Mouse (Mus musculus): ENCODE measurements around the gene Sec31a. TPM values are rescaled to one million over a fixed set of nuclear protein-coding genes. Genes with fewer than 3 reads are reported as not detected.

The Sec31a gene
- total and polyA plus RNA-seq, 3 experiments = 69.5 to 173 (median 132) TPM

- Histone ChIP-seq H3K9me3 (replicated peaks) (no peaks in the 10 kb centered on the region), H3K4me3 (ENCODE audit: low read depth, low read length) (no peak overlapping the region), H3K36me3 (replicated peaks) (peaks cover 97% of the 10 kb centered on the region), H3K27me3 (ENCODE audit: insufficient read depth, low read length) (no peaks in the 10 kb centered on the region), H3K4me1 (ENCODE audit: insufficient read depth, low read depth, low read length) (no peaks in the 10 kb centered on the region)
- TF ChIP-seq GATA1 (IDR thresholded peaks at IDR 0.05; ENCODE audit: borderline replicate concordance, low read length) (no peak), GATA2 (IDR thresholded peaks at IDR 0.05; ENCODE audit: borderline replicate concordance, low read depth, low read length) (no peak), CTCF (IDR thresholded peaks at IDR 0.05; ENCODE audit: low read depth, low read length) (no peak), POLR2AphosphoS5 (IDR thresholded peaks at IDR 0.05; ENCODE audit: insufficient replicate concordance, low read depth, low read length) (no peak), TAL1 (conservative IDR thresholded peaks at IDR 0.05; ENCODE audit: low read depth, low read length) (no peak)
- no peak for DNase-seq (ENCODE audit: low spot score)
- no peak for ATAC-seq (ENCODE audit: extremely low read depth, insufficient number of reproducible peaks, low FRiP score, poor library complexity, severe bottlenecking)
Measured at GRCm38 (mm10) chr5:100393681-100394080, 22.4 kb downstream of the Sec31a start.

- Histone ChIP-seq H3K9me3 (replicated peaks) (no peaks in the 10 kb centered on the region), H3K4me3 (ENCODE audit: low read depth, low read length) (no peak overlapping the region), H3K4me1 (ENCODE audit: insufficient read depth, low read depth, low read length) (no peaks in the 10 kb centered on the region), H3K36me3 (replicated peaks) (peaks cover 94% of the 10 kb centered on the region), H3K27me3 (ENCODE audit: insufficient read depth, low read length) (no peaks in the 10 kb centered on the region)
- ATAC-seq (ENCODE audit: extremely low read depth, insufficient number of reproducible peaks, low FRiP score, poor library complexity, severe bottlenecking) (no peak), DNase-seq (ENCODE audit: low spot score) (no peak)
- TF ChIP-seq TAL1 (conservative IDR thresholded peaks at IDR 0.05; ENCODE audit: low read depth, low read length) (no peak), GATA2 (IDR thresholded peaks at IDR 0.05; ENCODE audit: borderline replicate concordance, low read depth, low read length) (no peak), CTCF (IDR thresholded peaks at IDR 0.05; ENCODE audit: low read depth, low read length) (no peak), POLR2AphosphoS5 (IDR thresholded peaks at IDR 0.05; ENCODE audit: insufficient replicate concordance, low read depth, low read length) (no peak), GATA1 (IDR thresholded peaks at IDR 0.05; ENCODE audit: borderline replicate concordance, low read length) (no peak)
Measured at GRCm38 (mm10) chr5:100392436-100392955, 23.5 kb downstream of the Sec31a start.

- H3K9me3 ChIP-seq (replicated peaks) = no peaks in the 10 kb centered on the region
- no peaks in the 10 kb centered on the region for H3K27me3 ChIP-seq (ENCODE audit: insufficient read depth, low read length)
- H3K4me1 ChIP-seq (ENCODE audit: insufficient read depth, low read depth, low read length) = no peaks in the 10 kb centered on the region
- no peak overlapping the region for H3K4me3 ChIP-seq (ENCODE audit: low read depth, low read length)
- no peak for DNase-seq (ENCODE audit: low spot score)
- TF ChIP-seq POLR2AphosphoS5 (IDR thresholded peaks at IDR 0.05; ENCODE audit: insufficient replicate concordance, low read depth, low read length) (no peak), CTCF (IDR thresholded peaks at IDR 0.05; ENCODE audit: low read depth, low read length) (no peak), GATA2 (IDR thresholded peaks at IDR 0.05; ENCODE audit: borderline replicate concordance, low read depth, low read length) (no peak), TAL1 (conservative IDR thresholded peaks at IDR 0.05; ENCODE audit: low read depth, low read length) (no peak), GATA1 (IDR thresholded peaks at IDR 0.05; ENCODE audit: borderline replicate concordance, low read length) (no peak)
- no peak for ATAC-seq (ENCODE audit: extremely low read depth, insufficient number of reproducible peaks, low FRiP score, poor library complexity, severe bottlenecking)
- H3K36me3 ChIP-seq (replicated peaks) = peaks cover 92% of the 10 kb centered on the region
Measured at GRCm38 (mm10) chr5:100383782-100384510, 32.1 kb downstream of the Sec31a start.

- peaks cover 97% of the 10 kb centered on the region for H3K36me3 ChIP-seq (replicated peaks)
- TF ChIP-seq TAL1 (conservative IDR thresholded peaks at IDR 0.05; ENCODE audit: low read depth, low read length) (no peak), GATA1 (IDR thresholded peaks at IDR 0.05; ENCODE audit: borderline replicate concordance, low read length) (no peak), POLR2AphosphoS5 (IDR thresholded peaks at IDR 0.05; ENCODE audit: insufficient replicate concordance, low read depth, low read length) (no peak), GATA2 (IDR thresholded peaks at IDR 0.05; ENCODE audit: borderline replicate concordance, low read depth, low read length) (no peak), CTCF (IDR thresholded peaks at IDR 0.05; ENCODE audit: low read depth, low read length) (no peak)
- ATAC-seq (ENCODE audit: extremely low read depth, insufficient number of reproducible peaks, low FRiP score, poor library complexity, severe bottlenecking) = no peak
Measured at GRCm38 (mm10) chr5:100381094-100381493, 34.9 kb downstream of the Sec31a start.

GRCm38 (mm10) chr5:100380277-100380676 is 35.8 kb downstream of the Sec31a start:
- no peaks in the 10 kb centered on the region for H3K27me3 ChIP-seq (ENCODE audit: insufficient read depth, low read length)
- H3K4me3 ChIP-seq (ENCODE audit: low read depth, low read length) = no peak overlapping the region
- H3K9me3 ChIP-seq (replicated peaks) = no peaks in the 10 kb centered on the region
- no peaks in the 10 kb centered on the region for H3K4me1 ChIP-seq (ENCODE audit: insufficient read depth, low read depth, low read length)
- DNase-seq (ENCODE audit: low spot score) (no peak), ATAC-seq (ENCODE audit: extremely low read depth, insufficient number of reproducible peaks, low FRiP score, poor library complexity, severe bottlenecking) (no peak)
- TF ChIP-seq TAL1 (conservative IDR thresholded peaks at IDR 0.05; ENCODE audit: low read depth, low read length) (no peak), GATA1 (IDR thresholded peaks at IDR 0.05; ENCODE audit: borderline replicate concordance, low read length) (no peak), GATA2 (IDR thresholded peaks at IDR 0.05; ENCODE audit: borderline replicate concordance, low read depth, low read length) (no peak), CTCF (IDR thresholded peaks at IDR 0.05; ENCODE audit: low read depth, low read length) (no peak), POLR2AphosphoS5 (IDR thresholded peaks at IDR 0.05; ENCODE audit: insufficient replicate concordance, low read depth, low read length) (no peak)
- H3K36me3 ChIP-seq (replicated peaks) = peaks cover 96% of the 10 kb centered on the region

More at GRCm38 (mm10) chr5:100381094-100381493, 34.9 kb downstream of the Sec31a start:
- H3K4me3 ChIP-seq (ENCODE audit: low read depth, low read length) = no peak overlapping the region
- H3K4me1 ChIP-seq (ENCODE audit: insufficient read depth, low read depth, low read length) = no peaks in the 10 kb centered on the region
- H3K27me3 ChIP-seq (ENCODE audit: insufficient read depth, low read length) = no peaks in the 10 kb centered on the region
- H3K9me3 ChIP-seq (replicated peaks) = no peaks in the 10 kb centered on the region
- DNase-seq (ENCODE audit: low spot score) = no peak

GRCm38 (mm10) chr5:100378981-100379380 is 37.1 kb downstream of the Sec31a start:
- no peak for DNase-seq (ENCODE audit: low spot score)
- Histone ChIP-seq H3K4me3 (ENCODE audit: low read depth, low read length) (no peak overlapping the region), H3K27me3 (ENCODE audit: insufficient read depth, low read length) (no peaks in the 10 kb centered on the region), H3K4me1 (ENCODE audit: insufficient read depth, low read depth, low read length) (no peaks in the 10 kb centered on the region), H3K9me3 (replicated peaks) (no peaks in the 10 kb centered on the region), H3K36me3 (replicated peaks) (peaks cover 96% of the 10 kb centered on the region)
- ATAC-seq (ENCODE audit: extremely low read depth, insufficient number of reproducible peaks, low FRiP score, poor library complexity, severe bottlenecking) = no peak
- no peak for TF ChIP-seq GATA1 (IDR thresholded peaks at IDR 0.05; ENCODE audit: borderline replicate concordance, low read length)
- no peak for TF ChIP-seq GATA2 (IDR thresholded peaks at IDR 0.05; ENCODE audit: borderline replicate concordance, low read depth, low read length)
- TF ChIP-seq CTCF (IDR thresholded peaks at IDR 0.05; ENCODE audit: low read depth, low read length) = no peak
